Mouse (Mus musculus): ENCODE data around the gene Uchl4.
"Not testable (repeated sequence)": the region's sequence is repeated elsewhere in the genome, so short reads cannot be mapped to it uniquely, and the experiment has no call there.

Uchl4 gene

DNA sequence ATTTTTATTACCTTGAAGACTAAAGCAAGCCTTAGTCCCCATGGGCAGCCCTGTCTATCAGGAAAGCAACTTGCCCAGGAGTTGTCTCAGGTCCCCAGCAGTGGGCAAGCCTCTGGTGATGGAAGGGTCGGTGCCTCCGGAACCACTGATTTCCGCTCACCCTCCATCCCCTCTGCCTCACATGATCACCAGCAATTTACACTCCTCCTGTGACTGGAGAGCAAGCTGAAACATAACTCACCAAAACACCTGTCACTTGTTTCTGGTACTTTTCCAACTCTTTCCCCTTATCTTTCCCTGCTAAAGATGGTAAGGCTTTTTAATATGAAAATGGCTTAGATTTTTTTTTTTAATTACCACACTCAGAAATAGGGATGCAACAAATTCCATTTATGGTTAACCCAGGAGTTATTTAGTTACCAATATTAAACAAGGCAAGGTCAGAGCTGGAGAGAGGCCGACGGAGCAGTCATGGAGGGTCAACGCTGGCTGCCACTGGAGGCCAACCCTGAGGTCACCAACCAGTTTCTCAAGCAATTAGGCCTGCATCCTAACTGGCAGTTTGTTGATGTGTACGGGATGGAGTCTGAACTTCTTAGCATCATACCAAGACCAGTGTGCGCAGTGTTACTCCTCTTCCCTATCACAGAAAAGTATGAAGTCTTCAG is at the start of gene Uchl4:
TSS of gene Uchl4 (plus strand) at position 434 of the 668 bp plus-strand sequence.
- no peak for DNase-seq

- no peak for DNase-seq
Observed at GRCm38 (mm10) chr9:64193879-64194278, 41.1 kb upstream of the Uchl4 start.

DNA sequence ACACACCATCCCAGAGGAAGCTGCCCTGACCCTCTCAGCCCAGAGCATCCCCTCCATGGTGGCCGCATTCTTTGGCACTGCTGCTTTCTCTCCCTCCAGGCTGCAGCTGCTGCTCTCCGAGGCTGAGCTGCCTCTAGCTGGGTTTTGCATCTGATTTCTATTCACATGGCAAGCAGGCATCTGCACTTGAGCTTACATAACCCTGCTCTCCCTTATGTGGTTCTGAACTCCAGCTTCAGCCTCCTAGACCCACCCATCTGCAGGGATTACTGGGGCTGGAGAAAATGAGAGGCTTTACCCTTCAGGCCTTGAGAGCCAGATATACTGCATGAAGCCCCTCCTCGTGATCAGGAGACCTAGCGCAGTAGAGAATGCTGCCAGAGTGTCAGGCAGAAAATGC is 39.4 kb upstream of the Uchl4 start:
- DNase-seq: peak; percentile 72

- DNase-seq: no peak
Observed at GRCm38 (mm10) chr9:64197524-64197923, 37.5 kb upstream of the Uchl4 start.

- no peak for DNase-seq
Observed at GRCm38 (mm10) chr9:64198068-64198762, 36.8 kb upstream of the Uchl4 start.

DNA sequence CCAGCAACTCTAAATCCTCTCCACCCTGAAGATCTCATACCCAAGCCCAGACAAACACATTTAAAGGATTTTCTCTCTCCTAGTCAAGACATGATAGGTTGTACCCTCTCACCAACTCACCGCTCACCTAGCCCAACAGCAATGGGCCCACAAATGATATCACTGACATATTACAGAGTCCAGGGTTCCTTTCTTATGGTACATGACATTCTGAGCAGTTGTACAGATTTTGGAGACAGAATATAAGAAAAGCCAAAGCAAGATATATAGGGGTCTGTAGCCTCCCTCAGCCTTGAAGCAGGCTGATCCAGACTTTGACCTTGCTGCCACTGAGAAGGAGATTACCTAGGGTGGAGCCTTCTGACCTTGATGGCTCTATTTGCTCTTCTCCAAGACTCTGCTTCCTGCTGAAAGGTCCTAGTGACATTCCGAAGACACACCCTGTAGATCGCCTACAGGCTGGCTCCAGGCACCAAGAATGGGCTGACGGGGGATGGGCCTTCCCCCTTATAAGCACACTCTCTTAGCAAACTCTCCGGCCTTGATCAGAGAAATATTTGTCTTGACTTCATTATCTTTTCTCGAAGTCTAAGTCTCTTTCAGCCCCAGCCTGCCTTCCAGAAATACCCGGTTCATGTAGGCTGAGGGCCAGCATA is 36.1 kb upstream of the Uchl4 start:
- DNase-seq: not testable (repeated sequence)

- no peak for DNase-seq
Observed at GRCm38 (mm10) chr9:64199897-64200296, 35.1 kb upstream of the Uchl4 start.

- DNase-seq: no peak
Observed at GRCm38 (mm10) chr9:64202331-64202730, 32.7 kb upstream of the Uchl4 start.

DNA sequence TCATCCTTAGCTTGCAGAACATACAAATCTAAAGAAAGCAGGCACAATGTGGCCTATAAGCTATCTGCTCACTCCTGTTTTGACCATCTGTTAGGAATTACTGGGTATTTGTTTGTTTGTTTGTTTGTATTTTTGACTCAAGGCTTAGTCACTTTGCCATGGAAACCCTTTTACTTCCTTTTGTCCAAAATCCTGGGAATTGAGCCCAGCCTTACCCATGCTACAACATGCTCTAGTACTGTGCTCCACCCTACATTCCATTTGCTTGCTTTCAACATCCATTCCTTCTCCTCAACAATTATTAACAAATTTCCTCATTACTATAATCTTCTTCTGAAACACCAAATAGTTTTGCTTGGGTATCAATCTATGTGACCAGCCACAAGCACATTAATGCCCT is 32.1 kb upstream of the Uchl4 start:
- no peak for DNase-seq

DNA sequence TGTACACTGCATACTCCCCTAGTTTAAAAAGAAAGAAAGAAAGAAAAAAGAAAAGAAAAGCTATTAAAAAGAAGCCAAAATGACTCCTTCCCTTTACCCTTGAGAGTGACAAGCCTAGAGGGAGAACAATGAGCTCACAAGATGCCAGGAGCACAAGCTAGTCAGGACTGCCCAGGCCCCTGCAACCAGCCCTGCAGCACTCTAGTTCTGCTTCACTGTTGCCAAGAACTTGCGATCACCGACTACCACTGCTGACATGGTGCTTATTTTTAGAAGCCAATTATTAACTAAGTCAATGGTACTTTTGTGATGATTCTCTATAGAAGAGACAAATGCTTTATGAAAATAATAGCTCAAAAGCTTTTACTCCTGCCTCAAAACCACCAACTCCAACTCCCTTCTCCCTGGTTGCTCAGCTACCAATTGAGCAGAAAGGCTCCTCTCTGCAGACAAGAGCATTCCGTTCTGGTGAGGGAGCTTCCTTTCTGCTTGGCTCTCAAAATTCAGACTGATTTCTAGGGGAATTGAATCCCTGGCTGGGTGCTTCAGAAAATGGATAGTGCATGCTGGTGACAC is 27.4 kb upstream of the Uchl4 start:
- DNase-seq: no peak

DNA sequence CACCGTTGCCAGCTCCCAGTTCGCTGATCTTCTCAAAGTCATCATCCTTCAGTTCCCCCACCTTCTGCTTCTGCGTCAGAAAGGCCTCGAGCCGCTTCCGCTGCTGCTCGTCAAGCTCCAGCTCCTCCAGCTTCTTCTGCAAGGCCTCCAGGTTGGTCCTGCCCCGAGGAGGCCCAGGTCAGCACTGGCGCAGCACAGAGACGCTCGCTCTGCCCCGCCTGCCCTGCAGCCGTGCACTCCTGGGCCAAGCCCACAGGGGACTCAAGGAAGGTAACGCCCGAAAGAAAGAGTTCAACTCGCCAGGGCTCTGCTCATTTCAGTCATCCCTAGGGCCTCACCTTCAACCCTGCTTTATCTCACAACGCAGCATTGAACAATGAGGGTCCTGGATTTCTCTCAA is 20.5 kb upstream of the Uchl4 start:
- no peak for DNase-seq

- no peak for DNase-seq
Observed at GRCm38 (mm10) chr9:64216090-64216489, 18.9 kb upstream of the Uchl4 start.

GRCm38 (mm10) chr9:64216641-64217040 is 18.4 kb upstream of the Uchl4 start:
- no peak for DNase-seq

- no peak for DNase-seq
Observed at GRCm38 (mm10) chr9:64217887-64218286, 17.1 kb upstream of the Uchl4 start.

GRCm38 (mm10) chr9:64219305-64219704 is 15.7 kb upstream of the Uchl4 start:
- DNase-seq: no peak

DNA sequence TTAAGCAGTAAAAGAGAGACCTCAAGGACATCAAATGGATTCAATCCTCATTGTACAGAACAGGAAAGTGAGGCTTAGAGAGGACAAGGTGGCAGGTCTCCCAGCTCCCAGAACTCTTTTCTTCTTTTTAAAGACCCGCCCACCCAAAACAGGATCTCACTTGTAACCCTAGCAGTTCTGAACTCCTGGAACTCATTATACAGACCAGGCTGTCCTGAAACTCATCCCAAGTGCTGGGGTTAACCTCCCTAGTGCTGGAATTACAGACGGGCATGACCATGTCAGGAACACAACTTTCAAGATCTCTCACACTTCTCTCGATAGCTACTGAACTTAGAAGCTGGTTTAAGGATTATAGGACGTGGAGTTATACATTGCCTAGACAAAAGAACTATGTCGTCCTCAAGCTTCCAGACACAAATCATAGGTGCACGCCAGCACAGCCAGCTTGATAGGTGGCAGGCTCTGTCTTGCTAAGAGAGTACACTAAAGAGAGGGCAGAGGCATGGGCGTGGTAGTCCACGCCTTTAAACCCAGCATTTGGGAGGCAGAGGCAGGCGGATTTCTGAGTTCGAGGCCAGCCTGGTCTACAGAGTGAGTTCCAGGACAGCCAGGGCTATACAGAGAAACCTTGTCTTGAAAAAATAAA is 15.1 kb upstream of the Uchl4 start:
- DNase-seq: no peak

GRCm38 (mm10) chr9:64220603-64221002 is 14.4 kb upstream of the Uchl4 start:
- DNase-seq: no peak

GRCm38 (mm10) chr9:64221480-64221879 is 13.5 kb upstream of the Uchl4 start:
- DNase-seq: no peak

DNA sequence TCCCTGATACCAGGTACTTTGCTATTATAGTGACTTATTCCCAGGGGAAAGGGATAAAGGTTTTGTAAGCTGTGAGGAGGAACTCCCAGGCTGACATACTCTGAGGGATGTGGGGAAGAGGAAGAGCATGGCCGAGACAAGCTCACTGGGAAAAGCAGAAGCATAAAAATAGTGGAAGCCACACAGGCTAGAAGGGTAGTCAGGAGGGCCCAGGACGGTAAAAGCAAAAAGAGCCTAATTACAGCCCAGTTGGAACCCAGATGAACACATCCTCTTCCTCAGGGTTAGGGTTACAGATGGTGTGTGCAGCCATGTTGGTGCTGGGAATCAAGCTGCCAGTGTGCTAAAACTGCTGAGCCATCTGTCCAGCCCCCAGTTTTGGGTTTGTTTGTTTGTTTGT is 12.9 kb upstream of the Uchl4 start:
- DNase-seq: no peak

DNA sequence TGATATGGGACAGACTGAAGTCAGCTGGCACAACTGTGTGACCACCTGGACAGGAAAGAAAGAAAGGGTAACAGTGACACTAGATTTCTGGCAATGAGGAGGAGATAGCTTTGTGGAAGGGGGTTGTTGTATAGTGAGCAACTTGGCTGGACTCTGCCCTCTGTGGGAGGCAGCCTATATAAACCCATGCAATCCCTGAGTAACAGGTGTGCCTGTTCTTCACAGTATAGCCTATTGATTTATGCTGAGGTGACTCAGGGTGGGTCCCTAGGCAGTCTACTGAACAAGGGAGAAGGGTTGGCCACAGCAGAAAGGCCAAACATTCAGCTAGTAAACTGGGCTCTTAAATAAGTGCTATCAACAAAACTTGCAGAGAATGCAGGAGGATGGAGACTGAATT is 9.2 kb upstream of the Uchl4 start:
- no peak for DNase-seq

DNA sequence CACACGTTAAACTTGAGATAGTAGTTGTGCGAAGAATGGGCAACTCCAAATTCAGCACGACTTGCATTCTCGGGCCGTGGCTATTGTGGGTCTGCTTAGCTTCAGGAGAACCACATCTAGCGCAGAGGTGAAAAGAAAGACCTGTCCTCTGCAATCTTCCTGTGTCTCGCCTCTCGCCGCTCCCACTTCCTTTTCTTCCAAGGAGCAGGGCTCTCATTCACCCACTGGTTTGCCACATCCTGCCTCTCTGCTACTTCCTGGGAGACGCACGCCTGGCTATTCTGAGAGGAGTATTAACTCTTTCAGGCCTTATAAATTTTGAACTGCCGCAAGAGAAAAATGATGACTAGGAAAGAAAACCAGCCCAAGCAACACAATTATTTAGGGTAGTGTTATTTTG is 7.3 kb upstream of the Uchl4 start:
- no peak for DNase-seq

- DNase-seq: peak; percentile 33
Observed at GRCm38 (mm10) chr9:64228972-64229371, 6.0 kb upstream of the Uchl4 start.

DNA sequence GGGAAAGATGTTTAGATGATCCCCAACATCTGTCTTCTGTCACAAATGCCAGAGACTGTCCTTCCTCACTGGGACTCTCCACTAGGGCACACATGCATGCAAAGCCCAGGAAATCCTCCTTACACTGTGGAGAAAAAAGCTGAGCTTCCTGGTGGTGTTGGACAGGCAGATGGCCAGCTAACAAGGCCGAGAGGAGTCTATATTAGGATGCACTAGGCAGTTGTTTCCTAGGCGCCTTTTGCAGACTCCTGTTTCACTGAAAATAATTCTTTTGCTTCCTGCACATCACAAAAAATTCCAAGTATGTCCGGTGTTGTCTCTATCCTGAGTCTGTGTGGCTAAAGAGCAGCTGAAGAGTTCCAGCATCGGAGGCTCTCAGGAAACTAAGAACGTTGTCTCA is 3.8 kb upstream of the Uchl4 start:
- DNase-seq: no peak

Measured in right cerebral cortex, postnatal 25 days (tissue).